Mouse (Mus musculus) frontal cortex, postnatal 14 days (tissue): ENCODE results near the gene Dlg2.

ENCODE experiments used
- DNase-seq, 2 experiments: peaks; one replicate each; pipeline ENCODE4 v3.0.0; 2022; ENCODE audit warnings: low spot score in 2 of 2

Dlg2 gene

DNA sequence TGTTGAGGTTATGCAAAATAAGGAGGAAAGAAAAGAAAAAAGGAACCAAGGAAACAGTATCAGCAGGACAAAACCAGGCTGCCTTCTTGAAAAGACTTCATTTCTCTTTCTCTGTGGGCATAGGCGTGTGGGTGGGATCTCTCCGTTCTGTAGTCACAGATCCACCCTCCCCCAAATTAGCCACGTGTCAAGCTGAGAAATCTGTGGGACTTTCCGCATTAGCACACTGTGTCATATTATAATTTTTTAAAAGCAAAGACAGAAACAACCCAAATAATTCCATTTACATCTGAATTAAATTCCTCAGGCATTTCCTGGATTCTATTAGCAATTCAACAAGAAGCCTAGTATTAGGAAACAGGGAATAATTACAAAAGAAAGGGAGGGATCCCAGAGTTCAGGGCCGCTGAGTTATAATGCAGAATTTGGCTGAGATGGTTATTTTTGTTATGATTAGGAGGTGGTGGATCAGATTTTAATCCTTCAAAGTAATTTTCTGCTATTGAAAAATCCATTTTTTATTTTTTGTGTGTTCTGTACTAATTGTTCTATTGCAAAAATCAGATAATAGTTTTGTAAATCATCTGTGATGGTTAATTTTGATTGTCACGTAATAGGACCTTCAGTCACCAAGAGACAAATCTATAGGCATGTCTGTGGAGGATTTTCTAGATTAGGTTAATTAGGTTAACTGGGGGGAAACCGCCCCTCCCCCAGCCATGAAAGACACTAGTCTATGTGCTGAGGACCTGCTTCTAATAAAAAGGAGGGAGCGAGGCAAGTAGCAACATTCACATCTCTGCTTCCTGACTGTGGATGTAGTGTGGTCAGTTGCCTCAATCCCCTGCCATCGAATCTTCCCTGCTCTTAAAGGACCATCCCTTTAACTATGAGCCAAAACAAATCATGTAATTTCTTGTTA is 63.3 kb downstream of the Dlg2 start:
- no peak for DNase-seq

GRCm38 (mm10) chr7:90540811-90541323 is 64.4 kb downstream of the Dlg2 start:
- no peak for DNase-seq

GRCm38 (mm10) chr7:90553399-90553798 is 76.9 kb downstream of the Dlg2 start:
- DNase-seq = no peak

GRCm38 (mm10) chr7:90554421-90554820 is 77.9 kb downstream of the Dlg2 start:
- no peak for DNase-seq

DNA sequence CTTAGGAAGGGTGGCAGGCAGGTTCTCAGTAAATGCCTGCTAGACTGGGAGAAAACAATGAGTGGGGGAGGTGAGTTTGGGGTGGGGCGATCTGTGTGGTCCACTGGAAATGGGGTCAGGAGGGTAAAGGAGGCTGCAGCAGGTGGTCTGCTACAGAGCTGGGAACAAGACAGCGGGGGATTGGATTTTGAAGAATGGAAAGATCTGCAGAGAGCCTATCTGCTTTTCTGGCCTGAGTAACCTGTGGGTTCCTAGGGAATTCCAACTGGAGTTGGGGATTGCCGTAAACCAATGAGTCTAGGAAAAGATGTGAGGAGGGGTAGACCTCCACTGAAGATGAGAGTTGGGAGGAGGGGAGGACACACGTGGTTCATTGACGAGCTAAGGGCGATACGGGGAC is 92.7 kb downstream of the Dlg2 start:
- no peak for DNase-seq

DNA sequence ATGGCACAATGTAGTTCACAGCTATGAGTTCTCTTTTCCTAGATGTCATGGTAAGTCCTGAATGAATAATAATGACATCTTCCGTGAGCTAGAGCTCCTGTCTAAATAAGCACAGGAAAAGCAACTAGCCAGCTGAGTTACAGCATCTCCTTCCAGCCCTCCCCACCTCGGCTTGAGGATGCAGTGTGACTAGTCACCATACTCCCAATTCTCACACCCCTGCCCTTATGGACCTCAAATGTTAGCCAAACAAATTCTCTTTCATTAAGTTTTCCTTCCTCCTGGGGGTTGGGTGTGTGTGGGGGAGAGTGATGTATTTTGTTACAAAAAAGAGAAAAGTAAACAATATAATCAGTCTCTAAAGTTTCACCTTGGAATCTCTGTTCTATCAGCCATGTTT is 111.3 kb downstream of the Dlg2 start:
- no peak for DNase-seq

GRCm38 (mm10) chr7:90588318-90588717 is 111.8 kb downstream of the Dlg2 start:
- no peak for DNase-seq

DNA sequence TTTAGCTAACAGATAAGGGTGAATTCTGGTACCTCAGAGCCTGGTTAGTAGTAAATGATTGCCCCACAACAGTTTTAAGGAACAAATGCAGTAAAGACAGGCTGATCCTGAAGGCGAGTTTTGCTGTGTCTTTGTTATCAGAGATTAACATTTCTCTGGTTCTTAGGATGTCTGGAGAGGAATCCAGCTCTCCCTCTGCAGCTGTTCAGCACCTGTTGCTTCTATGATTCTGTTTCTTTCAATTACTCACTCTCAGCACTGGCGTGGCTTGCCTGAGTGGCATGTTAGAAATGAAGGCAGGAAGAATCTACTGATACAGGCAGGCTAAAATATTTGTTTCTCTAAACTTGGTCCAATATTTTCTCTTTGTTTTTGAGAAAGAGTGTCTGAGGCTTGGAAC is 133.3 kb downstream of the Dlg2 start:
- no peak for DNase-seq

- DNase-seq = no peak
Measured at GRCm38 (mm10) chr7:90630546-90630945, 154.1 kb downstream of the Dlg2 start.

GRCm38 (mm10) chr7:90649512-90649911 is 173.0 kb downstream of the Dlg2 start:
- DNase-seq = no peak

DNA sequence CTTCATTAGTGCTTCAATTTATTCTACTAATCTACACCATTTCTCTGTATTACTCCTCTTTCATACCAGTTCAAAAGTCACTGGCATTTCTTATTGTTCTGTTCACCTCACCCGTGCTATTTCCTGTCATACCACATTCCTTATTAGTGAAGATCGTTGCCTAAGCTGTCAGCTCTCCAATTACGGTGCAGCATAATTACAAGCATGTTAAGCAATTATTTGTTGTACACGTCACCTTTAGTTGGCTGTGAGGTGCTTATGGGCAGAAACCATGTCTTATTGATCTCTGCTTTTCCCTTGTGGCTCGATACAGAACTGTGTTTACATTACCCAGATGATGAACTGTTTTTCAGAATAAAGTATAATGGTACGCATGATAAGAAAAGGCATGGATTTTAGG is 174.7 kb downstream of the Dlg2 start:
- no peak for DNase-seq

- DNase-seq = no peak
Measured at GRCm38 (mm10) chr7:90651611-90652010, 175.1 kb downstream of the Dlg2 start.

DNA sequence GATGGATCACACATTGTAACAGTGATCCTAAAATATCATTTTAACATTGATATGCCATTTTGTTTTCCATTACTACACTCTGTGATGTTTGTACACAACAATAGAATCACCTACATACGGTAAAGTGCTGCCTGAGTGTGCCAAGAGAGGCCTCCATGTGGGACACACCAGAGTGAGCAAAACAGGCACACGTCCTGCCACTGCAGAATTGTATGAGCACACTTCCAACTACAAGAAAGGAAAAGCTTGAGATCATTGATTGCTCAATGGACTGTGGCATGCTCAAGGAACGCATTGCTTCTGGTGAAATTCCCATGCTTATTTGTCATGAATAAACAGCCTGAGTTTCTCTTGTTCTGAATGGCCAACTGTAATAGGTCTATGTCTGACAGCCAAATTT is 182.1 kb downstream of the Dlg2 start:
- DNase-seq = no peak

GRCm38 (mm10) chr7:90694050-90694449 is 217.6 kb downstream of the Dlg2 start:
- no peak for DNase-seq

DNA sequence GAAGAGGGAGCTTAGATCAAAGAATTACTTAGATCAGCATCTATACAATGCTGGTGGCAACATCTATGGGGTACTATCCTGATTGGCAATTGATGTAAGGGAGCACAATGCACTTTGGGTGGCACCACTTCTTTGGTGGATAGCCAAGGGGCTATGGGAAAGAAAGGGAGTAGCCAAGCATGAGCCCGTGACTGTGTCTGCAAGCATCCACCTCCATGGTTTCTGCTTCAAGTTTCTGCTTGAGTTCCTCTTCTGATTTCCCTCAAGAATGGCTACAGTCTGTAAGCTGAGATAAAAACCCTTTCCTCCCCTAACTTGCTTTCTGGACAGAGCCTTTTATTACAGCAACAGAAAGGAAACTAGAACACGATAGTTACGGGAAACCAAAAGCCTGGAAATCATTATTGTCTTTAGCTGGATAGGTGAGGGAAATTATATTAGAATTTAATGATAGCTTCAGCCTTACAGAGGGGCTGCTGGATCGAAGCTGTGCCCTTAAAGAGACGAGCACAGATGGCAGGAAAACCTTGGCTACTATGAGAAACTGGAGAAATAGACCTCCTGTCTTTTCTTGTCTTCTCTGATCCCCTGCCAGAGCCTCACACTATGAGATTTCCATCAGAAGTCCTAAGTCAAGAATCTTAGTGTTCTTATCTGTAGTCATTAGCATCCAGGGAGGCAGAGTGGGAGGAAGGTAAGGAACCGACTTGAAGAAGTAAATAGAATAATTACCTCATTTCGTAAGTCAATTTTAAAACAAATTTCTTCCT is 219.9 kb downstream of the Dlg2 start:
- no peak for DNase-seq

- no peak for DNase-seq
Measured at GRCm38 (mm10) chr7:90703163-90703852, 226.8 kb downstream of the Dlg2 start.

DNA sequence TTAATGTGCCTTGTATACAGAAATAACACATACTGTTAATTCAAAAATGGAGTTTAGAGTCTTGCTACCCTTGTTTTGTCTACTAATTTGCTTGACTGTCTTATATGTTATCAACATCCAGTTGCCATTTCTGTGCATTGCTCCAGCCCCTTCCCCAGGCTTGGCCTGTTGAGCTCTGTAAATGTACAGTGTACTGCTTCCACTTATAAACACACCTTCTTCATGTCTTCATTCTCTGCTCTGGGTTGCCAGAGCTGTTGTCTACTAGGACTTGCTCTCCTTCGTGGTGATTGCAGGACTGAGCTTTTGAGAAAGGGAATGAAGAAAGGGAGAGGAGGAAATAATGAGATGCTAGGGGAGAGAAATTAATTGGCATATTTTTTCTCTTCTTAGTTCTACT is 227.5 kb downstream of the Dlg2 start:
- DNase-seq = no peak

GRCm38 (mm10) chr7:90734086-90734485 is 257.6 kb downstream of the Dlg2 start:
- no peak for DNase-seq

GRCm38 (mm10) chr7:90736369-90736768 is 259.9 kb downstream of the Dlg2 start:
- no peak for DNase-seq

DNA sequence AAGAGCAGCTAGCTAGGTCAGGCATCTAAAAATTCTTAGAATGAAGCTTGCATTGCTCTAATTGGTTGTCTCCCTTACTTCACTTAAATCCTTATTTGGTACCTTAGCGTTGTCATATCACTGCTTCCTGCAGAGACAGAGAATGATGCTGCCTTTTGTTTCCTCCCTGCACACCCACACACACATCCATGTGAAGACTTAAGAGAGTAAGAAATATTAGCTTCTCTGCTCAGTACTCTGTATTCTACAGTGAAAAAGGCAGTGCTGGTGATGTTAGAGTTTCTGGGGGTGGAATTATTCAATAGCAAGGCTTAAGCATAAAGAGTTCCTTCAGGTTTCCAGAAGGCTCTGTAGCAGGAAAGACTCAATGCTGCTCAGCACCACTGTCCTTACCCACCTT is 272.2 kb downstream of the Dlg2 start:
- no peak for DNase-seq

- no peak for DNase-seq
Measured at GRCm38 (mm10) chr7:90787945-90788344, 311.5 kb downstream of the Dlg2 start.

GRCm38 (mm10) chr7:90791522-90791921 is 315.1 kb downstream of the Dlg2 start:
- no peak for DNase-seq
